Mouse (Mus musculus): Measurements from ENCODE around the gene Ttc7b. TPM values are rescaled to one million over a fixed set of nuclear protein-coding genes. Genes with fewer than 3 reads are reported as not detected.

The Ttc7b gene
- polyA plus RNA-seq, 2 experiments: 1.3 to 3.5 TPM

GRCm38 (mm10) chr12:100489799-100490198, 30.8 kb downstream of the Ttc7b start:
- no peaks in the 10 kb centered on the region for H3K4me1 ChIP-seq (replicated peaks; ENCODE audit: control insufficient read depth in 2 of 2, insufficient read depth in 2 of 2, low read length in 1 of 2)
- no peak for DNase-seq (ENCODE audit: low read depth in 3 of 3, low spot score in 3 of 3)
- H3K27me3 ChIP-seq (ENCODE audit: control insufficient read depth, insufficient read depth, low read length): no peaks in the 10 kb centered on the region
- no peak overlapping the region for H3K4me3 ChIP-seq (ENCODE audit: insufficient read depth in 1 of 2, low read depth in 2 of 2, low read length in 2 of 2)
- H3K4me2 ChIP-seq (ENCODE audit: low read depth): no peak overlapping the region
- H3K9me3 ChIP-seq (ENCODE audit: control insufficient read depth, low read length): no peaks in the 10 kb centered on the region
- ATAC-seq (ENCODE audit: insufficient read depth): no peak
- no peak for TF ChIP-seq CTCF (IDR thresholded peaks at IDR 0.05; ENCODE audit: low read depth)
- TF ChIP-seq EP300 (IDR thresholded peaks at IDR 0.05; ENCODE audit: low read depth): no peak
- no peak overlapping the region for H3K9ac ChIP-seq (replicated peaks)
- 79% methylated on average over 7 of the region's 7 CpGs for WGBS (ENCODE audit: insufficient replicate concordance)
- no peaks in the 10 kb centered on the region for H3K36me3 ChIP-seq (replicated peaks; ENCODE audit: control insufficient read depth, insufficient read depth, low read depth)
- no peak overlapping the region for H3K27ac ChIP-seq

- no peak for ATAC-seq (ENCODE audit: insufficient read depth)
- no peaks in the 10 kb centered on the region for H3K36me3 ChIP-seq (replicated peaks; ENCODE audit: control insufficient read depth, insufficient read depth, low read depth)
- DNase-seq (ENCODE audit: low read depth in 3 of 3, low spot score in 3 of 3): no peak
These were observed 32.3 kb downstream of the Ttc7b start for GRCm38 (mm10) chr12:100488368-100488767.

GRCm38 (mm10) chr12:100486232-100486631, 34.4 kb downstream of the Ttc7b start:
- no peak for DNase-seq (ENCODE audit: low read depth in 3 of 3, low spot score in 3 of 3)
- Histone ChIP-seq H3K4me1 (replicated peaks; ENCODE audit: control insufficient read depth in 2 of 2, insufficient read depth in 2 of 2, low read length in 1 of 2) (no peaks in the 10 kb centered on the region), H3K27ac (no peak overlapping the region), H3K9me3 (ENCODE audit: control insufficient read depth, low read length) (no peaks in the 10 kb centered on the region), H3K27me3 (ENCODE audit: control insufficient read depth, insufficient read depth, low read length) (no peaks in the 10 kb centered on the region), H3K4me3 (ENCODE audit: insufficient read depth in 1 of 2, low read depth in 2 of 2, low read length in 2 of 2) (no peak overlapping the region), H3K4me2 (ENCODE audit: low read depth) (no peak overlapping the region), H3K36me3 (replicated peaks; ENCODE audit: control insufficient read depth, insufficient read depth, low read depth) (no peaks in the 10 kb centered on the region), H3K9ac (replicated peaks) (no peak overlapping the region)
- TF ChIP-seq EP300 (IDR thresholded peaks at IDR 0.05; ENCODE audit: low read depth) (no peak), CTCF (IDR thresholded peaks at IDR 0.05; ENCODE audit: low read depth) (peak; percentile 34; the same call in 1 of the 2 replicates)
- ATAC-seq (ENCODE audit: insufficient read depth): no peak
- WGBS (ENCODE audit: insufficient replicate concordance): 51% methylated on average over 6 of the region's 6 CpGs

More at GRCm38 (mm10) chr12:100488368-100488767, 32.3 kb downstream of the Ttc7b start:
- H3K4me3 ChIP-seq (ENCODE audit: insufficient read depth in 1 of 2, low read depth in 2 of 2, low read length in 2 of 2): no peak overlapping the region
- H3K9ac ChIP-seq (replicated peaks): no peak overlapping the region
- no peaks in the 10 kb centered on the region for H3K4me1 ChIP-seq (replicated peaks; ENCODE audit: control insufficient read depth in 2 of 2, insufficient read depth in 2 of 2, low read length in 1 of 2)
- WGBS (ENCODE audit: insufficient replicate concordance): 73% methylated on average over 5 of the region's 5 CpGs
- H3K27me3 ChIP-seq (ENCODE audit: control insufficient read depth, insufficient read depth, low read length): no peaks in the 10 kb centered on the region
- H3K27ac ChIP-seq: no peak overlapping the region
- H3K9me3 ChIP-seq (ENCODE audit: control insufficient read depth, low read length): no peaks in the 10 kb centered on the region
- no peak overlapping the region for H3K4me2 ChIP-seq (ENCODE audit: low read depth)
- TF ChIP-seq CTCF (IDR thresholded peaks at IDR 0.05; ENCODE audit: low read depth): no peak
- no peak for TF ChIP-seq EP300 (IDR thresholded peaks at IDR 0.05; ENCODE audit: low read depth)

- Histone ChIP-seq H3K9ac (replicated peaks) (no peak overlapping the region), H3K4me2 (ENCODE audit: low read depth) (no peak overlapping the region), H3K9me3 (ENCODE audit: control insufficient read depth, low read length) (no peaks in the 10 kb centered on the region), H3K27me3 (ENCODE audit: control insufficient read depth, insufficient read depth, low read length) (no peaks in the 10 kb centered on the region), H3K4me3 (ENCODE audit: insufficient read depth in 1 of 2, low read depth in 2 of 2, low read length in 2 of 2) (no peak overlapping the region), H3K27ac (no peak overlapping the region), H3K36me3 (replicated peaks; ENCODE audit: control insufficient read depth, insufficient read depth, low read depth) (no peaks in the 10 kb centered on the region), H3K4me1 (replicated peaks; ENCODE audit: control insufficient read depth in 2 of 2, insufficient read depth in 2 of 2, low read length in 1 of 2) (no peaks in the 10 kb centered on the region)
- 75% methylated on average over 1 of the region's 1 CpGs for WGBS (ENCODE audit: insufficient replicate concordance)
- DNase-seq (ENCODE audit: low read depth in 3 of 3, low spot score in 3 of 3) (no peak), ATAC-seq (ENCODE audit: insufficient read depth) (no peak)
- TF ChIP-seq CTCF (IDR thresholded peaks at IDR 0.05; ENCODE audit: low read depth) (no peak), EP300 (IDR thresholded peaks at IDR 0.05; ENCODE audit: low read depth) (no peak)
These were observed 37.6 kb downstream of the Ttc7b start for GRCm38 (mm10) chr12:100483054-100483453.

GRCm38 (mm10) chr12:100482255-100482654, 38.4 kb downstream of the Ttc7b start:
- Histone ChIP-seq H3K9ac (replicated peaks) (no peak overlapping the region), H3K4me2 (ENCODE audit: low read depth) (no peak overlapping the region), H3K4me1 (replicated peaks; ENCODE audit: control insufficient read depth in 2 of 2, insufficient read depth in 2 of 2, low read length in 1 of 2) (0 out of 4 replicates have a peak, but pooled peaks cover 0 to 2% of the 10 kb centered on the region in 2 experiments), H3K27me3 (ENCODE audit: control insufficient read depth, insufficient read depth, low read length) (no peaks in the 10 kb centered on the region), H3K9me3 (ENCODE audit: control insufficient read depth, low read length) (no peaks in the 10 kb centered on the region), H3K36me3 (replicated peaks; ENCODE audit: control insufficient read depth, insufficient read depth, low read depth) (no peaks in the 10 kb centered on the region), H3K4me3 (ENCODE audit: insufficient read depth in 1 of 2, low read depth in 2 of 2, low read length in 2 of 2) (no peak overlapping the region), H3K27ac (no peak overlapping the region)
- no peak for TF ChIP-seq CTCF (IDR thresholded peaks at IDR 0.05; ENCODE audit: low read depth)
- no peak for TF ChIP-seq EP300 (IDR thresholded peaks at IDR 0.05; ENCODE audit: low read depth)
- 65% methylated on average over 7 of the region's 7 CpGs for WGBS (ENCODE audit: insufficient replicate concordance)
- DNase-seq (ENCODE audit: low read depth in 3 of 3, low spot score in 3 of 3) (no peak), ATAC-seq (ENCODE audit: insufficient read depth) (no peak)

Measured in liver, embryonic 14.5 days (tissue).